Mouse (Mus musculus) forebrain, embryonic 16.5 days (tissue): ENCODE data around the gene Plcd4. TPM values are rescaled to one million over a fixed set of nuclear protein-coding genes. Genes with fewer than 3 reads are reported as not detected.

ENCODE experiments used
- ATAC-seq: fragments of 200-750 bp; cut with Nextera tagmentation; 2 replicates; pipeline ENCODE4 v1.8.0; 2017; ENCODE audit warnings: mild to moderate bottlenecking, moderate library complexity
- H3K27ac ChIP-seq: fragments of 300-500 bp; sonication (generic); 2 replicates; pipeline ENCODE4 v1.5.1; 2014; ENCODE audit warnings: low read length, control low read depth
- H3K27me3 ChIP-seq: fragments of 300-500 bp; sonication (generic); replicated peaks from 2 replicates; pipeline ENCODE4 v1.6.1; 2014; ENCODE audit warnings: low read length; ENCODE audit not compliant: control insufficient read depth, insufficient read depth
- H3K36me3 ChIP-seq: fragments of 300-500 bp; sonication (generic); 2 replicates; pipeline ENCODE4 v1.6.1; 2014; ENCODE audit not compliant: control insufficient read depth, insufficient read depth
- H3K4me1 ChIP-seq: fragments of 300-500 bp; sonication (generic); replicated peaks from 2 replicates; pipeline ENCODE4 v1.6.1; 2014; ENCODE audit warnings: low read length; ENCODE audit not compliant: control insufficient read depth, insufficient read depth
- H3K4me2 ChIP-seq: fragments of 300-500 bp; sonication (generic); 2 replicates; pipeline ENCODE4 v1.6.1; 2014; ENCODE audit warnings: mild to moderate bottlenecking, low read length, control low read depth
- H3K4me3 ChIP-seq: fragments of 300-500 bp; sonication (generic); replicated peaks from 2 replicates; pipeline ENCODE4 v1.5.1; 2014; ENCODE audit warnings: mild to moderate bottlenecking, low read length, control low read depth
- H3K9ac ChIP-seq: fragments of 300-500 bp; sonication (generic); replicated peaks from 2 replicates; pipeline ENCODE4 v1.6.1; 2014; ENCODE audit warnings: low read depth, low read length, control low read depth
- H3K9me3 ChIP-seq: fragments of 300-500 bp; sonication (generic); 2 replicates; pipeline ENCODE4 v1.6.1; 2016; ENCODE audit warnings: low read length; ENCODE audit not compliant: control insufficient read depth
- WGBS: fragments of 180-500 bp; shearing (Covaris S2); extraction: QIAGEN DNeasy Blood & Tissue Kit; methylation state at CpG from one replicate; pipeline ENCODE4 v1.1.7; 2014; 5-methylcytosine and 5-hydroxymethylcytosine counted together
- microRNA-seq: library from miRNA; unstranded; fragments of <30 nt; microRNA quantifications from one replicate; pipeline ENCODE4, GENCODE M21; 2017
- polyA plus RNA-seq: library from polyadenylated mRNA; unstranded; fragments of >200 nt; fragmentation: Nextera tagmentation; extraction: Ambion mirVana; gene quantifications from 2 replicates; pipeline ENCODE4 v1.2.1, GENCODE M21; 2015

The Plcd4 gene
- polyA plus RNA-seq, 1 experiment from 2014 or later = 4.0 TPM

- peaks cover 28% of the 10 kb centered on the region for H3K4me1 ChIP-seq
- H3K4me3 ChIP-seq = peak overlapping the region; percentile 74
- no peaks in the 10 kb centered on the region for H3K27me3 ChIP-seq
- WGBS = 0% methylated on average over 24 of the region's 24 CpGs
- H3K27ac ChIP-seq = peak overlapping the region; percentile 83
- H3K9ac ChIP-seq = peak overlapping the region; percentile 72
- no peak; the same call in 1 of the 2 replicates for ATAC-seq
- H3K36me3 ChIP-seq = peaks cover 18% of the 10 kb centered on the region
- peak overlapping the region; percentile 64 for H3K4me2 ChIP-seq
- H3K9me3 ChIP-seq = no peaks in the 10 kb centered on the region
Measured at GRCm38 (mm10) chr1:74587233-74587772, 44.6 kb downstream of the Plcd4 start.

- peak; percentile 99 for ATAC-seq
- H3K36me3 ChIP-seq = peaks cover 18% of the 10 kb centered on the region
- H3K4me2 ChIP-seq = peak within 1 kb of the TSS; percentile 64
- under 1% methylated on average over 45 of the region's 48 CpGs for WGBS
- no peaks in the 10 kb centered on the region for H3K27me3 ChIP-seq
- H3K4me3 ChIP-seq = peak within 1 kb of the TSS; percentile 74
- H3K4me1 ChIP-seq = peaks cover 28% of the 10 kb centered on the region
- H3K9ac ChIP-seq = peak within 1 kb of the TSS; percentile 72
- H3K9me3 ChIP-seq = no peaks in the 10 kb centered on the region
- H3K27ac ChIP-seq = peak within 1 kb of the TSS; percentile 83
Measured at GRCm38 (mm10) chr1:74587773-74588445, 45.2 kb downstream of the Plcd4 start, which contains the start of the genes Zfp142 and Bcs1l. Gene Zfp142 (minus strand): TSS chr1:74588246. Gene Bcs1l (plus strand): TSS chr1:74588289.

GRCm38 (mm10) chr1:74594434-74594833, 51.7 kb downstream of the Plcd4 start:
- ATAC-seq = no peak
- H3K4me2 ChIP-seq = no peak overlapping the region
- peaks cover 43% of the 10 kb centered on the region for H3K36me3 ChIP-seq
- WGBS = 93% methylated on average over 8 of the region's 8 CpGs
- H3K9ac ChIP-seq = no peak overlapping the region
- H3K9me3 ChIP-seq = no peaks in the 10 kb centered on the region
- H3K27me3 ChIP-seq = no peaks in the 10 kb centered on the region
- no peak overlapping the region for H3K4me3 ChIP-seq
- H3K4me1 ChIP-seq = no peaks in the 10 kb centered on the region; the same call in 1 of the 2 replicates
- H3K27ac ChIP-seq = no peak overlapping the region

- Histone ChIP-seq H3K27ac (peak overlapping the region; percentile 53; the same call in 1 of the 2 replicates), H3K9ac (peak overlapping the region; percentile 84), H3K4me2 (peak overlapping the region; percentile 96), H3K27me3 (no peaks in the 10 kb centered on the region), H3K4me3 (peak overlapping the region; percentile 89), H3K36me3 (peaks cover 9% of the 10 kb centered on the region), H3K4me1 (peaks cover 15% of the 10 kb centered on the region), H3K9me3 (no peaks in the 10 kb centered on the region)
- WGBS = 8% methylated on average over 26 of the region's 26 CpGs
- ATAC-seq = peak; percentile 73
Measured at GRCm38 (mm10) chr1:74600501-74601266, 58.0 kb downstream of the Plcd4 start.

- Histone ChIP-seq H3K4me2 (peak within 1 kb of the TSS; percentile 96), H3K27ac (peak within 1 kb of the TSS; percentile 53), H3K9me3 (no peaks in the 10 kb centered on the region), H3K36me3 (peaks cover 8% of the 10 kb centered on the region; the same call in 1 of the 2 replicates), H3K4me3 (peak within 1 kb of the TSS; percentile 89), H3K4me1 (peaks cover 15% of the 10 kb centered on the region), H3K9ac (peak within 1 kb of the TSS; percentile 84), H3K27me3 (no peaks in the 10 kb centered on the region)
- 8% methylated on average over 25 of the region's 25 CpGs for WGBS
- ATAC-seq = peak; percentile 94
Measured at GRCm38 (mm10) chr1:74601267-74601962, 58.7 kb downstream of the Plcd4 start, which contains the start of the genes Rnf25 and Stk36. Gene Rnf25 (minus strand): TSS chr1:74601397. Gene Stk36 (plus strand): TSS chr1:74601445.

Small RNA genes within 50 kb of the gene (microRNA-seq; reads per million reads assigned to microRNA genes)
- gene Gm25035 = not detected

Other genes starting within 250 kb of the Plcd4 start
- 6.9 and 7.7 TPM in 2 replicates for gene Tmbim1, start 237.3 kb upstream of the Plcd4 start, polyA plus RNA-seq
- gene Catip, start 180.8 kb upstream of the Plcd4 start, polyA plus RNA-seq = 1.0 and 1.2 TPM in 2 replicates
- gene Slc11a1, start 167.7 kb upstream of the Plcd4 start, polyA plus RNA-seq = 1.2 and 1.5 TPM in 2 replicates
- gene Ctdsp1, start 151.4 kb upstream of the Plcd4 start, polyA plus RNA-seq = 18.6 and 20.0 TPM in 2 replicates
- 0.27 and 0.42 TPM in 2 replicates for gene Vil1, start 133.5 kb upstream of the Plcd4 start, polyA plus RNA-seq
- gene Cnot9, start 36.8 kb upstream of the Plcd4 start, polyA plus RNA-seq = 52.1 and 54.6 TPM in 2 replicates
- 35.9 and 38.7 TPM in 2 replicates for gene Usp37, start 1.4 kb downstream of the Plcd4 start, polyA plus RNA-seq
- gene Zfp142, start 45.4 kb downstream of the Plcd4 start, polyA plus RNA-seq = 9.7 and 10.3 TPM in 2 replicates
- gene Bcs1l, start 45.4 kb downstream of the Plcd4 start, polyA plus RNA-seq = 25.3 and 25.9 TPM in 2 replicates
- gene Rnf25, start 58.5 kb downstream of the Plcd4 start, polyA plus RNA-seq = 39.4 and 44.3 TPM in 2 replicates
- 28.1 and 31.1 TPM in 2 replicates for gene Stk36, start 58.6 kb downstream of the Plcd4 start, polyA plus RNA-seq
- 16.6 and 16.7 TPM in 2 replicates for gene Ttll4, start 118.9 kb downstream of the Plcd4 start, polyA plus RNA-seq
- gene Cyp27a1, start 170.7 kb downstream of the Plcd4 start, polyA plus RNA-seq = 0.94 and 1.7 TPM in 2 replicates
- gene Prkag3, start 206.3 kb downstream of the Plcd4 start, polyA plus RNA-seq = not detected in 2 replicates
- 3.6 and 4.5 TPM in 2 replicates for gene Wnt6, start 229.0 kb downstream of the Plcd4 start, polyA plus RNA-seq
- gene Wnt10a, start 248.6 kb downstream of the Plcd4 start, polyA plus RNA-seq = 0.46 and 0.68 TPM in 2 replicates